Mouse (Mus musculus) hindbrain, embryonic 16.5 days (tissue): ENCODE data around the gene Rhoa. TPM values are rescaled to one million over a fixed set of nuclear protein-coding genes. Genes with fewer than 3 reads are reported as not detected.

Experiments
- ATAC-seq: fragments of 200-750 bp; cut with Nextera tagmentation; 2 replicates; pipeline ENCODE4 v1.8.0; 2017; ENCODE audit warnings: moderate TSS enrichment, moderate library complexity
- H3K27ac ChIP-seq: fragments of 300-500 bp; sonication (generic); 2 replicates; pipeline ENCODE4 v1.5.1; 2014; ENCODE audit warnings: low read depth, mild to moderate bottlenecking, control low read depth, low read length, moderate library complexity
- H3K27me3 ChIP-seq: fragments of 300-500 bp; sonication (generic); replicated peaks from 2 replicates; pipeline ENCODE4 v1.6.1; 2014; ENCODE audit warnings: low read length; ENCODE audit not compliant: control insufficient read depth, insufficient read depth
- H3K36me3 ChIP-seq: fragments of 300-500 bp; sonication (generic); 2 replicates; pipeline ENCODE4 v1.6.1; 2014; ENCODE audit warnings: mild to moderate bottlenecking, low read length, moderate library complexity, mixed read lengths; ENCODE audit not compliant: control insufficient read depth, insufficient read depth
- H3K4me1 ChIP-seq: fragments of 300-500 bp; sonication (generic); 2 replicates; pipeline ENCODE4 v1.6.1; 2014; ENCODE audit warnings: low read depth, low read length; ENCODE audit not compliant: control insufficient read depth, insufficient read depth
- H3K4me2 ChIP-seq: fragments of 300-500 bp; sonication (generic); 2 replicates; pipeline ENCODE4 v1.6.1; 2014; ENCODE audit warnings: mild to moderate bottlenecking, low read length, control low read depth, moderate library complexity
- H3K4me3 ChIP-seq: fragments of 300-500 bp; sonication (generic); 2 replicates; pipeline ENCODE4 v1.5.1; 2014; ENCODE audit warnings: mild to moderate bottlenecking, low read length, control low read depth, moderate library complexity
- H3K9ac ChIP-seq: fragments of 300-500 bp; sonication (generic); 2 replicates; pipeline ENCODE4 v1.6.1; 2014; ENCODE audit warnings: low read depth, mild to moderate bottlenecking, control low read depth, low read length, moderate library complexity
- H3K9me3 ChIP-seq: fragments of 300-500 bp; sonication (generic); 2 replicates; pipeline ENCODE4 v1.6.1; 2014; ENCODE audit warnings: mild to moderate bottlenecking, low read length, moderate library complexity; ENCODE audit not compliant: control insufficient read depth
- WGBS: fragments of 180-500 bp; shearing (Covaris S2); extraction: QIAGEN DNeasy Blood & Tissue Kit; methylation state at CpG from one replicate; pipeline ENCODE4 v1.1.7; 2014; 5-methylcytosine and 5-hydroxymethylcytosine counted together
- polyA plus RNA-seq: library from polyadenylated mRNA; unstranded; fragments of >200 nt; fragmentation: Nextera tagmentation; extraction: Ambion mirVana; gene quantifications from 2 replicates; pipeline ENCODE4 v1.2.1, GENCODE M21; 2015

The Rhoa gene
- polyA plus RNA-seq, 1 experiment from 2014 or later = 278 TPM

DNA sequence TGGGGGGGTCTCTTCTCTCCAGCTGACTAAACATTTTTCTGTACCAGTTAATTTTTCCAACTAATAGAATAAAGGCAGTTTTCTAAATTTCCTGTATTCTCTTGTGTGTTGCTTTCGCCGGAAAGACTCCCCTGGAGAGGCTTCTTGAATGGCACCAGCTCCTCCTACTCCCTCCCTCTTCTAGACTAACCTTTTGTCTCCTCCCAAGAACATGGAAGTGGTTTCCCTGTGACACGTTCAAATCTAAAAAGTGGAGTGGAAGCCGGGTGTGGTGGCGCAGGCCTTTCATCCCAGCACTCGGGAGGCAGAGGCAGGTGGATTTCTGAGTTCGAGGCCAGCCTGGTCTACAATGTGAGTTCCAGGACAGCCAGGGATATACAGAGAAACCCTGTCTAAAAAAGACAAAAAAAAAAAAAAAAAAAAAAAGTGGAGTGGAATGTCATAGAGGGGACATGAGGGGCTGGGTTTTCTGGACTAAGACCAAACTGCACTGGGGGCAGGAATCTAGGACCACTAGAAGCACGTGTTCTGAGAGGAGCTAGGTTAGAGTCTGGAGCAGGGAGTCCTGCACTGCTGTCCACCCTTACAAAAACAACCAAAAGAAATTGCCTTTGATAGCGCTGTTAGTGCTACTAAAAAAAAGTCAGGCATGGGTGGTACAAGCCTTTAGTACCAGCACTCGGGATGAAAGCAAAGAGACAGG, 32.1 kb downstream of the Rhoa start:
- Histone ChIP-seq H3K9ac (no peak overlapping the region), H3K4me3 (no peak overlapping the region), H3K36me3 (peaks cover 17% of the 10 kb centered on the region), H3K9me3 (no peaks in the 10 kb centered on the region), H3K27me3 (no peaks in the 10 kb centered on the region), H3K4me2 (no peak overlapping the region), H3K4me1 (peaks cover 12% of the 10 kb centered on the region), H3K27ac (peak overlapping the region; percentile 84)
- no peak for ATAC-seq
- 67% methylated on average over 10 of the region's 10 CpGs for WGBS

DNA sequence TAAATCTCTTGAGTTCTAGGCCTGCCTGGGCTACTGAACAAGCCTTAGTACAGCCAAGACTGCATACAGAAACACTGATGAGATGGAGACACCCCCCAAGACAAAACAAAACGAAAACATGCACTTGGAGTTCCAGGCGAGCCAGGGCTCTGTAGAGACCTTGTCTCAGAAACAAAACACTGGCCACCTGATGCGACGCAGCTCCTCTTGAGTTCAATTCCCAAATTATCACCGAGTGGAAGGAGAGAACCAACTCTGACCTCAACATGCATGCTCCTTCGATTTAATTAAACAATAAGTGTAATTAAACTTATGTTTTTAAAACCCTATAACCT, 32.6 kb downstream of the Rhoa start:
- WGBS = 27% methylated on average over 6 of the region's 6 CpGs
- peak overlapping the region; percentile 76 for H3K9ac ChIP-seq
- peak overlapping the region; percentile 71 for H3K4me3 ChIP-seq
- H3K4me2 ChIP-seq = peak overlapping the region; percentile 81
- peaks cover 14% of the 10 kb centered on the region for H3K36me3 ChIP-seq
- no peaks in the 10 kb centered on the region for H3K9me3 ChIP-seq
- H3K4me1 ChIP-seq = peaks cover 12% of the 10 kb centered on the region
- H3K27me3 ChIP-seq = no peaks in the 10 kb centered on the region
- peak overlapping the region; percentile 84 for H3K27ac ChIP-seq
- ATAC-seq = 0 out of 2 replicates have a peak, but pooled peaks have one; percentile 5

DNA sequence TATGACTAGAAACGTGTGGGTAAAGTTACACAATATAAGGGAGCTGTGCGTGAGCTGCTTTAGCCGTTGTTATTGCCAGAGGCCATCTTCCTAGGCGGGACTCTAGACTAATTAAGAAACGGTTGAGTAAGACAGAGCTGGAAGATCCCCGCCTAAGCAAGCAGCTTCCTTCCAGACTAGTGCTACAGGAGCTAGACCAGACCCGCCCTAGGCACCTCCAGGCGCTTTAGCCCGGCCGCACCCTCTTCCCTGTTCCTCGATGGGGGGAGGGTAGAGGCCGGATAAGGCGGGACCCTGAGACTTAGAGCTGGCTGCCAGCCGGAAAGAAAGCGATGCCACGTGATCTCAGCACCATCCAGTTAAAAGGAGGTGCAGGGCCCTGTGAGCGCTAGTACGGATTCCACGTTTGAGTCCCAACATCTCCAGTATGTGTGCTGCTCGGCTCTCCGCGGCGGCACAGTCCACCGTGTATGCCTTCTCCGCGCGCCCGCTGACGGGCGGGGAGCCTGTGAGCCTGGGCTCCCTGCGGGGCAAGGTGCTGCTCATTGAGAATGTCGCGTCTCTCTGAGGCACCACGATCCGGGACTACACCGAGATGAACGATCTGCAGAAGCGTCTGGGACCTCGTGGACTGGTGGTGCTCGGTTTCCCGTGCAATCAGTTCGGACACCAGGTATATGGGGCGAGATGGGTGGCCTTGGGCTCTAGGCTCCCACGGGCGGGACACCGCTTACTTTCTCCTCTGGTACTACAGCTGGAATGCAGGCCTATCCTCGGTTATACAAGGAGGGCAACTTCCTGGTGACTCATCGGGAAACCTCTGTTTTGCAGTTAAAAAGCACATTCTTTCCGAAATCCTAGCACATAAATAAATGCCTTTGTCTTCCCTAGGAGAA, 33.2 kb downstream of the Rhoa start, which contains the start of gene Gpx1:
Gene Gpx1, plus strand, starts transcription at position 18 of the 896 bp plus-strand sequence.
- H3K27ac ChIP-seq = peak within 1 kb of the TSS; percentile 84
- H3K9me3 ChIP-seq = no peaks in the 10 kb centered on the region
- H3K9ac ChIP-seq = peak within 1 kb of the TSS; percentile 76
- peak; percentile 98 for ATAC-seq
- H3K27me3 ChIP-seq = no peaks in the 10 kb centered on the region
- peak within 1 kb of the TSS; percentile 81 for H3K4me2 ChIP-seq
- under 1% methylated on average over 49 of the region's 49 CpGs for WGBS
- H3K4me1 ChIP-seq = peaks cover 12% of the 10 kb centered on the region
- peak within 1 kb of the TSS; percentile 71 for H3K4me3 ChIP-seq
- H3K36me3 ChIP-seq = peaks cover 13% of the 10 kb centered on the region

DNA sequence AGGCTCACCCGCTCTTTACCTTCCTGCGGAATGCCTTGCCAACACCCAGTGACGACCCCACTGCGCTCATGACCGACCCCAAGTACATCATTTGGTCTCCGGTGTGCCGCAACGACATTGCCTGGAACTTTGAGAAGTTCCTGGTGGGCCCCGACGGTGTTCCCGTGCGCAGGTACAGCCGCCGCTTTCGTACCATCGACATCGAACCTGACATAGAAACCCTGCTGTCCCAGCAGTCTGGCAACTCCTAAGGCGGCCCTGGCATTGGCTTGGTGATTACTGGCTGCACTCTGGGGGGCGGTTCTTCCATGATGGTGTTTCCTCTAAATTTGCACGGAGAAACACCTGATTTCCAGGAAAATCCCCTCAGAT, 33.9 kb downstream of the Rhoa start:
- H3K4me1 ChIP-seq = peaks cover 12% of the 10 kb centered on the region
- H3K9ac ChIP-seq = peak overlapping the region; percentile 76
- H3K27ac ChIP-seq = peak overlapping the region; percentile 84
- H3K27me3 ChIP-seq = no peaks in the 10 kb centered on the region
- H3K4me2 ChIP-seq = peak overlapping the region; percentile 81
- H3K9me3 ChIP-seq = no peaks in the 10 kb centered on the region
- peaks cover 7% of the 10 kb centered on the region for H3K36me3 ChIP-seq
- no peak for ATAC-seq
- 16% methylated on average over 20 of the region's 20 CpGs for WGBS
- peak overlapping the region; percentile 71 for H3K4me3 ChIP-seq

DNA sequence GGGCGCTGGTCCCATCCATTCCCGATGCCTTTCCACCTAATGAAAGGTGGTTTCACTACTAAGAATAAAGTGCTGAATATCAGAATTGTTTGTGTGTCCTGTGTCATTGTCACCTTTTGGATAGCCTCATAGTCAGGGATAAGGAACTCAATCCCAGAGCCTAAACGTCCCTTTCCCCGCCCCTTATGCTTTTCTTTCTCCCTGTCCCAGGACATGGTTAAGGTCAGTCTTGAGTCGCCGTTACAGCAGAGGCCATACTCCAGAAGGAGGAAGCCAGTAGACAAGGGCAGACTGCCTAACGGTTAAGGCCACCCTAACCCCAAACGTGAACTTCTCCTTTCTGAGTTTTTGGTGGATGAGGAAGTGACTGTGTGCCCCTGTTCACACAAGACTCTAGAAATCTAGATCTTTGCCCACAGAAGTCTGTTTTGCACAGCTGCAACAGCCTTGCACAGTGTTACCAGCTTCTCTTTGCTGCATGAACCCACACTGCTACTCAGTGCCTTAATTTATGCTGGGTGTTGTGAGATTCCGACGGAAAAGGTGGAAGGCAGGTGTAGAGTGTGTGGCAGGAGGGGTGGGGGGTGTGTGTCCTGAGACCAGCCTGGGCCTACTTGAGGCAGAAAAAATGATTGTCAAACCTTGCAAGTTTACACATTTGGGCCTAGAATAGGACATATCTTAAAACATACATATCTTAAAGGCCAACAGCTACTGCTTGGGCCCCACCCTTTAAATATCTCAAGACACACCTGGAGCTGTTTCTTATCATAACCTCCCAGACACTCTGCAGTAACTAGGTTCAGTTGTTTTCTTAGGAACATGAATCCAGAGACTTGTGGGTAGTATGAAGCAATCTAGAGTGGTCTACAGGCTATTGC, 34.6 kb downstream of the Rhoa start:
- 66% methylated on average over 10 of the region's 10 CpGs for WGBS

DNA sequence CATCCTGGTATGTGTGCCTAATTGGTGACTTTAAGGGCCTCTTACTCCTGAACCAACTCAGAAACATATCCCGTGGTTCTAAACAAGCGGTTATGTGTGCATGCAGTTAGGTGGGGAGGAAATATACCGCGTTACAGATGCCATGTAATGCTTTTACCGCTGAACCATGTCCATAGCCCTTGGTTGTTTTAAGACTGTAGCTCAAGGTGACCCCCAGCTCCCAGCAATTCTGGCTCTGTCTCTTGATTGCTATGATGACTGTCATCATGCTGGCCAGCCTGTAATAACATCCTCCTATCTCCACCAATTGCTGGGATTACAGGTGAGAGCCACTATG, 35.2 kb downstream of the Rhoa start:
- Histone ChIP-seq H3K36me3 (no peaks in the 10 kb centered on the region), H3K9me3 (no peaks in the 10 kb centered on the region), H3K4me3 (no peak overlapping the region), H3K4me1 (peaks cover 12% of the 10 kb centered on the region), H3K27me3 (no peaks in the 10 kb centered on the region), H3K27ac (no peak overlapping the region), H3K9ac (no peak overlapping the region), H3K4me2 (no peak overlapping the region)
- 89% methylated on average over 5 of the region's 5 CpGs for WGBS
- no peak for ATAC-seq

More for the DNA sequence above, 34.6 kb downstream of the Rhoa start:
- H3K27me3 ChIP-seq = no peaks in the 10 kb centered on the region
- H3K9ac ChIP-seq = peak overlapping the region; percentile 76; the same call in 1 of the 2 replicates
- H3K9me3 ChIP-seq = no peaks in the 10 kb centered on the region
- ATAC-seq = no peak
- peaks cover under 1% of the 10 kb centered on the region; the same call in 1 of the 2 replicates for H3K36me3 ChIP-seq
- H3K4me3 ChIP-seq = peak overlapping the region; percentile 71
- peaks cover 12% of the 10 kb centered on the region for H3K4me1 ChIP-seq
- H3K4me2 ChIP-seq = peak overlapping the region; percentile 81
- H3K27ac ChIP-seq = no peak overlapping the region

DNA sequence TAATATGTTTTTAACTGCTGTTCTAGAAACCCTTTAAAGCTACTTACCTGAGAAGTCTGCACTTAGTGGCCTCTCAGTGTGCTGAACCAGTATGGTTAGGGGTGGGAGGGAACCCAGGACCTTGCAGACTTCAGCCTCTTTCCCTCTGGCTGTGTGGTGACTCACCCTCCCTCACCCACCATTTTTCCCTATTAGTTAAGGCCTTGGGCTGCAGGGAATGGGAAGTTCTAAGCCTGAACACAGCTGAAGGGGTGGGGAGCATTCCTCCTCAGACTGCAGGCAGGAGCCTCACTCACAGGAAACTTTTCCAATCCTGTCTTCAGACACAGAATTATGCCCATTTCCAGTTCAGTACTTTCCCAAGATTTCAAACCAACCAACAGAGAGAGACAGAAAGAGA, 35.9 kb downstream of the Rhoa start:
- Histone ChIP-seq H3K36me3 (no peaks in the 10 kb centered on the region), H3K9ac (no peak overlapping the region), H3K4me1 (peaks cover 12% of the 10 kb centered on the region), H3K4me3 (no peak overlapping the region), H3K9me3 (no peaks in the 10 kb centered on the region), H3K27ac (no peak overlapping the region; the same call in 1 of the 2 replicates), H3K27me3 (no peaks in the 10 kb centered on the region), H3K4me2 (no peak overlapping the region)
- ATAC-seq = no peak

DNA sequence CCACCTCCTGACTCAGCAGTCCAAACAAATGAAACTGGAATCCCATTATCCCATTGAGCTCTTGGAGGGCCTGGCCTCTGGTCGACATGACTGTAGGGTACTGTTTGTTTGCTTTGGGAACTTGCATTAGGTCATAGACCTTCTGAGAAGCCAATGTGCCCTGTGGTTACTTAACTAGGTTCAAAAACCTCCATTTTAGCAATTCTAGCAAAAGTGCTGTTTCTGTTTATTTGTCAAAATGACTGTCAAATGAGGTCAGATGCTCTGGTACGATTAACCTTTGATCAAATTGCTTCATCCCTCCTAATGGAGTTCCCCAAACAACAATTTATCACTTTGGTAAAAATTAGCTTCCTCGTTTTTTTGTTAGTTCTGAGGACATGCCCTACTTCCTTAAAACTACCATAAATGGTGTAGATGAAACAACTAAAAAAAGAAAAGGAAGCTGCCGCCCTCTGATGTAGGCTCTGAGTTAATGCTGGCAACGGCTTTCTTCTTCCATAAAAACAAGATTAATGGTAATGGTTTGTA, 36.4 kb downstream of the Rhoa start:
- H3K9me3 ChIP-seq = no peaks in the 10 kb centered on the region
- H3K4me3 ChIP-seq = no peak overlapping the region
- H3K36me3 ChIP-seq = no peaks in the 10 kb centered on the region
- no peaks in the 10 kb centered on the region for H3K27me3 ChIP-seq
- H3K27ac ChIP-seq = no peak overlapping the region
- peaks cover 12% of the 10 kb centered on the region for H3K4me1 ChIP-seq
- ATAC-seq = no peak
- WGBS = 46% methylated on average over 5 of the region's 5 CpGs
- no peak overlapping the region for H3K9ac ChIP-seq
- no peak overlapping the region for H3K4me2 ChIP-seq
